Mouse (Mus musculus): ENCODE measurements at regions not wholly inside any gene's neighbourhood (a gene's known extent, or its start where the extent isn't known, plus 50 kb on each side); places are given as distances from the start of the nearest gene placed in this dataset.

- ATAC-seq (ENCODE audit: insufficient number of reproducible peaks, insufficient read depth, low FRiP score, low TSS enrichment, low read depth): no peak
- 85% methylated on average over 6 of the region's 6 CpGs for WGBS
- Histone ChIP-seq H3K4me3 (no peak overlapping the region), H3K4me2 (no peak overlapping the region), H3K36me3 (no peaks in the 10 kb centered on the region), H3K27ac (no peak overlapping the region), H3K9ac (no peak overlapping the region), H3K27me3 (no peaks in the 10 kb centered on the region), H3K9me3 (no peaks in the 10 kb centered on the region), H3K4me1 (no peaks in the 10 kb centered on the region)
Observed at GRCm38 (mm10) chr9:118416475-118416874, 61.5 kb upstream of the Eomes start.

GRCm38 (mm10) chr9:118424344-118424743, 53.7 kb upstream of the Eomes start:
- Histone ChIP-seq H3K4me3 (no peak overlapping the region), H3K9ac (no peak overlapping the region), H3K4me2 (no peak overlapping the region), H3K9me3 (no peaks in the 10 kb centered on the region), H3K27ac (no peak overlapping the region), H3K27me3 (no peaks in the 10 kb centered on the region), H3K4me1 (no peaks in the 10 kb centered on the region), H3K36me3 (no peaks in the 10 kb centered on the region)
- WGBS: 75% methylated on average over 6 of the region's 6 CpGs
- ATAC-seq (ENCODE audit: insufficient number of reproducible peaks, insufficient read depth, low FRiP score, low TSS enrichment, low read depth): no peak

Measured in embryonic facial prominence, embryonic 13.5 days (tissue).